Mouse (Mus musculus) embryonic facial prominence, embryonic 12.5 days (tissue): ENCODE results near the gene Ankrd52. TPM values are rescaled to one million over a fixed set of nuclear protein-coding genes. Genes with fewer than 3 reads are reported as not detected.

ENCODE experiments used
- ATAC-seq: fragments of 200-750 bp; cut with Nextera tagmentation; 2 replicates; pipeline ENCODE4 v1.8.0; 2017; ENCODE audit not compliant: insufficient number of reproducible peaks, insufficient read depth, low FRiP score, low TSS enrichment
- H3K27ac ChIP-seq: fragments of 300-500 bp; sonication (generic); 2 replicates; pipeline ENCODE4 v1.5.1; 2016; ENCODE audit warnings: mild to moderate bottlenecking
- H3K27me3 ChIP-seq: fragments of 300-500 bp; sonication (generic); 2 replicates; pipeline ENCODE4 v1.6.1; 2016; ENCODE audit warnings: mild to moderate bottlenecking, moderate library complexity
- H3K36me3 ChIP-seq: fragments of 300-500 bp; sonication (generic); 2 replicates; pipeline ENCODE4 v1.6.1; 2016; ENCODE audit warnings: mild to moderate bottlenecking
- H3K4me1 ChIP-seq: fragments of 300-500 bp; sonication (generic); 2 replicates; pipeline ENCODE4 v1.6.1; 2016
- H3K4me2 ChIP-seq: fragments of 300-500 bp; sonication (generic); replicated peaks from 2 replicates; pipeline ENCODE4 v1.6.1; 2016; ENCODE audit warnings: mild to moderate bottlenecking, moderate library complexity
- H3K4me3 ChIP-seq: fragments of 300-500 bp; sonication (generic); 2 replicates; pipeline ENCODE4 v1.5.1; 2016; ENCODE audit warnings: mild to moderate bottlenecking
- H3K9ac ChIP-seq: fragments of 300-500 bp; sonication (generic); 2 replicates; pipeline ENCODE4 v1.6.1; 2016; ENCODE audit warnings: mild to moderate bottlenecking, moderate library complexity
- H3K9me3 ChIP-seq: fragments of 300-500 bp; sonication (generic); 2 replicates; pipeline ENCODE4 v1.6.1; 2016; ENCODE audit warnings: mild to moderate bottlenecking, moderate library complexity
- WGBS: fragments of 180-500 bp; shearing (Covaris S2); methylation state at CpG from one replicate; pipeline ENCODE4 v1.1.7; 2016; 5-methylcytosine and 5-hydroxymethylcytosine counted together
- polyA plus RNA-seq: library from polyadenylated mRNA; unstranded; fragments of >200 nt; fragmentation: Nextera tagmentation; extraction: Ambion mirVana; gene quantifications from 2 replicates; pipeline ENCODE4 v1.2.1, GENCODE M21; 2016

The Ankrd52 gene
- polyA plus RNA-seq, 1 experiment from 2014 or later = 14.8 TPM

- peak overlapping the region; percentile 93 for H3K4me3 ChIP-seq
- peaks cover 9% of the 10 kb centered on the region for H3K36me3 ChIP-seq
- no peaks in the 10 kb centered on the region for H3K27me3 ChIP-seq
- WGBS = 19% methylated on average over 35 of the region's 35 CpGs
- H3K4me1 ChIP-seq = peaks cover 29% of the 10 kb centered on the region
- peak overlapping the region; percentile 82 for H3K4me2 ChIP-seq
- no peak; the same call in 1 of the 2 replicates for ATAC-seq
- peak overlapping the region; percentile 79 for H3K27ac ChIP-seq
- H3K9ac ChIP-seq = peak overlapping the region; percentile 75
- no peaks in the 10 kb centered on the region for H3K9me3 ChIP-seq
These were observed 31.9 kb downstream of the Ankrd52 start for GRCm38 (mm10) chr10:128408591-128409535.

DNA sequence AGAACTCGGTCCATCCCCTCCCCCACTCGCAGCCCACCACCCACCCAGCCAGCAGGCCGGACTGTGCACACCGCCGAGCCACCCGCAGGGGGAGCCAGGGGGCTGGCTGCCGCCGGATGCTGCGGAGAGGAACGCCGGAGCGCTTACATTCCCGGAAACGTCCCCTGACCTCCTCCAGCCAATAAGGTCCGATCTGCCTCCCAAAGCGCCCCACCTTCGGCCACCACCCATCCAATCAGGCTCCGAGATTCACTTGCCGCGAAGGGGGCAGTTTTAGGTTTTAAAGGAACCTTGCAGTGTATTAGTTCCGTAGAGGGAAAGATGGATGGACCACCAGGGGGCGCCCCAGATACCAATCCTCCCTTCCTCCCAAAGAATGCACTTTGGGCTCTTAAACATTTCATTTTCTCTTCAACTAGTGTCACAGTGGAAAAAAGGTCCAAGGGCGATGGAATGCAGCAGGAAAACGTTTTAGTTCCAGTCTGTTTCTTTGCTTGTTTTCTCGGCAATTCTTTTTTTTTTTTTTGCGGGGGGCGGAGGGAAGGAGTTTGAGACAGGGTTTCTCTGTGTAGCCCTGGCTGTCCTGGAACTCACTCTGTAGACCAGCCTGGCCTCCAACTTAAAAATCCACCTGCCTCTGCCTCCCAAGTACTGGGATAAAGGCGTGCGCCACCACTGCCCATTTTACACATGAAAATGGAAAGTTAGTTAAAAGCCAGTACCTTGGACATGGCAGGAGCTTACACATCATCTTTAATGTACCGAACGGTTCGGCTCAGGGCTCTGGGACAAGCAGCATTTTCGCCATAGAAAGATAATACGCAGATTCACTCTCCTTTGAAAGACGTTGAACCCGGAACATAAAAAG is 33.0 kb downstream of the Ankrd52 start:
- ATAC-seq = peak; percentile 86
- H3K4me2 ChIP-seq = peak overlapping the region; percentile 84
- WGBS = 6% methylated on average over 36 of the region's 36 CpGs

GRCm38 (mm10) chr10:128410560-128410845 is 33.6 kb downstream of the Ankrd52 start:
- no peak for ATAC-seq

More for the DNA sequence above, 33.0 kb downstream of the Ankrd52 start:
- Histone ChIP-seq H3K9ac (peak overlapping the region; percentile 87), H3K36me3 (peaks cover 15% of the 10 kb centered on the region), H3K4me1 (peaks cover 29% of the 10 kb centered on the region), H3K4me3 (peak overlapping the region; percentile 93), H3K27ac (peak overlapping the region; percentile 80), H3K27me3 (no peaks in the 10 kb centered on the region), H3K9me3 (no peaks in the 10 kb centered on the region)

DNA sequence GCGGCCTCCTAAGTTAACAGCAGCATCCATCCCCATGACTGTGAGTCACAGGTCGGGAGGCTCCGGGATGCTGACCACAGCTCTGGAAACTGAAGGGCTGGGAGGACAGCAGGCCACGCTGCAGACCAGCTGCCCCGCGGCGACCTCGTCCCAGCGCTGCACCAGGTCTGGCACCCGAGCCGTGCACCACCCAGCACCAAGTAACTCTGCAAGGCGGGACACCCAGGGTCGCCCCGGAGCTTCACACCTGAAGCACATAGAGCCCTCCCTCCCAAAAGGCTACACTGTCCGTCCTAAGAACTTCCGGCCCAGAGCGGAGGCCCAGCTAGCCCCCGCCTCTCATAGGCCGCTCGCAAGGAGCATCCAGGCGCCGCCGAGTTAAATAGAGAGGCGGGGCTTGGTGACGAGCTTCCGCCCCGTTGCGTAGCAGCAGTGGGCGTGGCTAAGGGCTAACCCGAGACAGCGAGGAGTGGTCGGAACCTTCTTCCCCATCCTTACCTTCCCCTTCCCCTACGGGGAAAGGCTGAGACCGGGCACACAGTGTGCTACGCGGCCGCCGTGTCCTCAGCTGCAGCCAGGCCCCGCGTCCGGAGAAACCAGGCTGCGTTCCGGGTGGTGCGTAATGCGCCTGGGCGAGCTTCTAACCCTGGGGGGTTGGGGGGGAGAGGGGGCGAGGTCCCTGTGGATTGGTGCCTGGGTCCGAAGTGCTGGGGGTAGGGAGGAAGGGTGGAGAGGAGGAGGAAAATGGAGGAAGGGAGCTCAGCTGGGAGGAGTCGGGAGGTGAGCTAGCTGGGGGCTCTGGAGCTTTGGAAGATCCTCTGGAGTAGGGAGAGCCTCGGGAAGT is 34.5 kb downstream of the Ankrd52 start, which contains the start of the genes Nabp2 and Rnf41:
Gene Nabp2, minus strand, starts transcription at position 282 of the 844 bp plus-strand sequence.
Gene Rnf41, plus strand, starts transcription at position 447 of the 844 bp plus-strand sequence.
- peak; percentile 92 for ATAC-seq
- peak within 1 kb of the TSS; percentile 84 for H3K4me2 ChIP-seq
- H3K27me3 ChIP-seq = no peaks in the 10 kb centered on the region
- 0% methylated on average over 50 of the region's 50 CpGs for WGBS
- peak within 1 kb of the TSS; percentile 95 for H3K27ac ChIP-seq
- peaks cover 29% of the 10 kb centered on the region for H3K4me1 ChIP-seq
- H3K9me3 ChIP-seq = no peaks in the 10 kb centered on the region
- H3K36me3 ChIP-seq = peaks cover 19% of the 10 kb centered on the region
- peak within 1 kb of the TSS; percentile 93 for H3K4me3 ChIP-seq
- peak within 1 kb of the TSS; percentile 87 for H3K9ac ChIP-seq

More at GRCm38 (mm10) chr10:128410560-128410845, 33.6 kb downstream of the Ankrd52 start:
- H3K4me2 ChIP-seq = peak overlapping the region; percentile 84
- peaks cover 29% of the 10 kb centered on the region for H3K4me1 ChIP-seq
- H3K36me3 ChIP-seq = peaks cover 20% of the 10 kb centered on the region
- peak overlapping the region; percentile 93 for H3K4me3 ChIP-seq
- WGBS = 23% methylated on average over 4 of the region's 4 CpGs
- H3K27me3 ChIP-seq = no peaks in the 10 kb centered on the region
- H3K9ac ChIP-seq = peak overlapping the region; percentile 87; the same call in 1 of the 2 replicates
- no peaks in the 10 kb centered on the region for H3K9me3 ChIP-seq
- H3K27ac ChIP-seq = peak overlapping the region; percentile 80

- Histone ChIP-seq H3K9me3 (no peaks in the 10 kb centered on the region), H3K36me3 (peaks cover 24% of the 10 kb centered on the region), H3K4me2 (peak overlapping the region; percentile 84), H3K4me1 (peaks cover 29% of the 10 kb centered on the region), H3K4me3 (peak overlapping the region; percentile 93), H3K27ac (peak overlapping the region; percentile 95), H3K27me3 (no peaks in the 10 kb centered on the region), H3K9ac (peak overlapping the region; percentile 87)
- ATAC-seq = no peak
- WGBS = 0% methylated on average over 14 of the region's 14 CpGs
These were observed 35.1 kb downstream of the Ankrd52 start for GRCm38 (mm10) chr10:128412055-128412381.

- Histone ChIP-seq H3K9me3 (no peaks in the 10 kb centered on the region), H3K9ac (peak overlapping the region; percentile 87), H3K4me1 (peaks cover 29% of the 10 kb centered on the region), H3K4me3 (peak overlapping the region; percentile 93), H3K36me3 (peaks cover 29% of the 10 kb centered on the region), H3K4me2 (peak overlapping the region; percentile 84), H3K27ac (peak overlapping the region; percentile 95), H3K27me3 (no peaks in the 10 kb centered on the region)
- 64% methylated on average over 1 of the region's 1 CpGs for WGBS
- ATAC-seq = no peak
These were observed 35.6 kb downstream of the Ankrd52 start for GRCm38 (mm10) chr10:128412558-128412957.

DNA sequence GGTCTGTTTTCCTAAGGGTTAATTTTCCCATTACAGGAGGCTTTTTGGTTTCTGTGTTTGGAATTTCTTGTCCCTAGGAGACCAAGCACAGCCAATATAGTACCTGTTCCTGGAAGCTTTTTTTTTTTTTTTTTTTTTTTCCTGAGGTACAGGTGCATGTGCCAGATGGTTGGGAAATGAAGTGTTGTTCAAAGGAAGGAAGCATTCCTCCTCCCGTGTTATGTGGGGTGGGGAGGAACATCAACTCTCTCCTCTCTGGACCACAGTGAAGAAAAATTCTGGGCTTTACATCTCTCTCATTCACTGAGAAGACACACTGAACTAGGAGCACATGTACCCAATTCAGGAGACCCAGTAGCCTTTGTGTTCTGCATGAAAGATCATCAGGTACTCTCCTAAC is 36.2 kb downstream of the Ankrd52 start:
- peak overlapping the region; percentile 84; the same call in 1 of the 2 replicates for H3K4me2 ChIP-seq
- no peaks in the 10 kb centered on the region for H3K27me3 ChIP-seq
- H3K4me1 ChIP-seq = peaks cover 29% of the 10 kb centered on the region
- no peaks in the 10 kb centered on the region for H3K9me3 ChIP-seq
- 63% methylated on average over 1 of the region's 1 CpGs for WGBS
- peaks cover 35% of the 10 kb centered on the region for H3K36me3 ChIP-seq
- peak overlapping the region; percentile 87; the same call in 1 of the 2 replicates for H3K9ac ChIP-seq
- no peak for ATAC-seq
- H3K27ac ChIP-seq = no peak overlapping the region
- no peak overlapping the region for H3K4me3 ChIP-seq

GRCm38 (mm10) chr10:128414848-128415247 is 37.9 kb downstream of the Ankrd52 start:
- no peak overlapping the region for H3K27ac ChIP-seq
- no peaks in the 10 kb centered on the region for H3K9me3 ChIP-seq
- H3K36me3 ChIP-seq = peaks cover 50% of the 10 kb centered on the region
- 91% methylated on average over 5 of the region's 5 CpGs for WGBS
- H3K27me3 ChIP-seq = no peaks in the 10 kb centered on the region
- no peak overlapping the region for H3K9ac ChIP-seq
- no peak overlapping the region for H3K4me2 ChIP-seq
- no peak overlapping the region for H3K4me3 ChIP-seq
- peaks cover 23% of the 10 kb centered on the region for H3K4me1 ChIP-seq
- no peak for ATAC-seq

GRCm38 (mm10) chr10:128422426-128422825 is 45.5 kb downstream of the Ankrd52 start:
- H3K36me3 ChIP-seq = peaks cover 67% of the 10 kb centered on the region
- WGBS = 89% methylated on average over 5 of the region's 5 CpGs

GRCm38 (mm10) chr10:128424604-128425003 is 47.7 kb downstream of the Ankrd52 start:
- no peak for ATAC-seq
- no peak overlapping the region for H3K4me3 ChIP-seq
- H3K9ac ChIP-seq = no peak overlapping the region
- no peaks in the 10 kb centered on the region for H3K4me1 ChIP-seq
- WGBS = 47% methylated on average over 7 of the region's 7 CpGs
- H3K27ac ChIP-seq = no peak overlapping the region
- H3K4me2 ChIP-seq = no peak overlapping the region
- no peaks in the 10 kb centered on the region for H3K27me3 ChIP-seq
- H3K9me3 ChIP-seq = no peaks in the 10 kb centered on the region
- peaks cover 63% of the 10 kb centered on the region for H3K36me3 ChIP-seq

More at GRCm38 (mm10) chr10:128422426-128422825, 45.5 kb downstream of the Ankrd52 start:
- H3K4me3 ChIP-seq = no peak overlapping the region
- no peak for ATAC-seq
- no peaks in the 10 kb centered on the region for H3K27me3 ChIP-seq
- no peak overlapping the region for H3K4me2 ChIP-seq
- no peaks in the 10 kb centered on the region for H3K9me3 ChIP-seq
- no peaks in the 10 kb centered on the region for H3K4me1 ChIP-seq
- H3K27ac ChIP-seq = no peak overlapping the region
- no peak overlapping the region for H3K9ac ChIP-seq

DNA sequence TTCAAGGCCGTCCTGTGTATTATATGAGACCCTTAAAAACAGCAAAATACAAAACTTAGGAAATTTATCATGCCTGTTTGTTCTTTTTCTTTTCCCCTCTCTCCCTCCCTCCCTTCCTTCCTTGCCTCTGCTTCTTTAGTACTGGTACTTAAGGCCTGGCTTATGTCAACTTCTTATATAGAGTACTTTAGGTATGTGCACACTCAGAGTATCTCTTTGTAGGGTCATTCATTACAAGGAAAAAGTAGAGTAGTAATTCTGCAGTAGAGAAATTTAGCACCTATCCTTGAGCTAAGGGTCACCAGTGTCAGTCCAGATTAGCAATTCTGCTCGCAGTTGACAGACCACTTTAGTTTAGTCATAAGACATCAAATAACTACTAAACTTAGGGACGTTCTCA is 48.3 kb downstream of the Ankrd52 start:
- peaks cover 61% of the 10 kb centered on the region for H3K36me3 ChIP-seq
- no peak overlapping the region for H3K4me3 ChIP-seq
- no peaks in the 10 kb centered on the region for H3K27me3 ChIP-seq
- H3K27ac ChIP-seq = no peak overlapping the region
- H3K4me2 ChIP-seq = no peak overlapping the region
- H3K9me3 ChIP-seq = no peaks in the 10 kb centered on the region
- ATAC-seq = no peak
- no peaks in the 10 kb centered on the region for H3K4me1 ChIP-seq
- H3K9ac ChIP-seq = no peak overlapping the region
- WGBS = 86% methylated on average over 3 of the region's 3 CpGs
